Mouse (Mus musculus): Measurements from ENCODE around the gene Mylk.
"Not testable (repeated sequence)": the region's sequence is repeated elsewhere in the genome, so short reads cannot be mapped to it uniquely, and the experiment has no call there.

Gene Mylk

DNA sequence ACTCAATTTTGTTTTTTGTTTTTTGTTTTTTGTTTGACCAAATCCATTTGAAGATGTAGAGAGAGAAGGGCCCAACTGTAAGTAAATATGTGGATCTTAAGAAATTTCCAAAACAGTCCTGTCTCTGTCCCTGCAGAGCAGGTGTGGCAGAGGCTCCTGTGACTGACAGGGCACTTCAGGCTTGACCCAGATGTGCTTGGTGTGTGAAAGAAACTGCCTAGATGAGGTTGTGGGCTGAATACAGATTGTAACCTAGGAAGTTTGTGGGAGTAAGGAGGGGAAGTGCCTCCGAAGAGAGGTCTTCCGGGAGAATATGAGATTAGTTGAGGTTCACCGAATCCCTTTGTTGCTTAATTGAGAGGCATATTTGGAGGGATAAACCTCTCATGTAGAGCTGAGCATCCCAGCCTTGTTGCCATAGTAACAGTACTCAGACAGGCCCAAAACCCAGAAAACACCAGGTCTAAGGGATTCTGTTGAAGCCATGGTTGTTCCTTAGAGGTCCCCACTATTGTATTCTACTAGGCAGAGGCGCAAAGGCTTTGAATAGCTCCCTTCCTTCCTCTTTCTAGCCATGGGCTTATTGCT is 27.5 kb downstream of the Mylk start:
- DNase-seq: no peak

DNA sequence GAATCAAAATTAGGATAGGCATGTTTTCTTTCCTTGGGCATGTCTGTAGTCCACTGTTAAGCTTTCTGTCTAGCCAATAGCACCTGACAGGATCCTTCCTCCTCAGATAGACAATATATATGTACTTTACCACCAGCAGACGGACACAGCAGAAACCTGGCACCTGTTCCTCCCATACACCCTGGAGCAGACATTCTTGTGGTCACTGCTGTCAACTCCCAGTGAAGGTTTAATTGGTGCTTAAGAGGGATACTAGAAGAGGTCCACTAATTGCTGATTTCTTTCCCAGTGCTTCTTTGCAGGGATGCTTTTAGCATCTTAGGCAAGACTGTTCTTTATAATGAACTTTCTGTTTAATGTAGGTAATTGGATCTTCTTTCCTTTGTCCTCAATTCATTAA is 37.4 kb downstream of the Mylk start:
- no peak for DNase-seq

GRCm38 (mm10) chr16:34783536-34783935 is 38.5 kb downstream of the Mylk start:
- DNase-seq: no peak

DNA sequence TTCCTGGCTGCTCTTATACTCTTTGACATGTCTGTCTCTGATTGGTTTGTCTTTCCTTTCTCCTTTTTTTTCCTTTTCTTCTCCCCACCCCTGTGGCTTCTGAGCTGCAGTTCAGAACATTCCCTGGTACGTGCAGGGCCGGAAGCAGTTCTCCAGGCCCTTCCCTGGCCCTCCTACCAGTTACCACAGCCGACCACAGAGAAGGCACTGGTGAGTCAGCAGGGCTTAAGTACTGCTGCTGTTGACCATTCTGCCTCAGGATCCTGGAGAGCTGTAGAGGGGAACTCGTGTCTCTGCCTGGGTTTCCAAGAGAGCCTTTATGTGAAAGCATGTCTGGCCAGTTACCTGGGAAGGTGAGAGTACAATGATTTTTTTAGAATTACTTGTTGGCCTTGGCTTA is 39.7 kb downstream of the Mylk start:
- no peak for DNase-seq

DNA sequence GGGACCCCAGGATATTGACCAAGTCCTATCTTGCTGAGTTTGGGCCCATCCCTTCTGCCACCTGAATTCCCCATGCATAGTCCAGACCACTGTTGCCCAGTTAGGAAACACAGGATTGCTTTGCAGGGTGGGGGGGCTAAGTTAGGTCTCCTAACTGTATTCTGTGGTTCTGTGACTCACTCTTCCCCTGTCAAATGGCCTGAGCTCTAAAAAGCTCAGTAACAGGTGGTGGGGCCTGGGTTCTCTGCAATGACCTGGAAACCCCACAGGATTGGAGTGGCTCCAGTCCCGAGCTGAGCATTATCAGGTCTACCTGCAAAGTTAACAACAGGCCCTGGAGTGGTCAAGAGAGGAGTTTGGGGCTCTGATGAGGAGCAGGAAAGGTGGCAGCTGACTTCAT is 47.5 kb downstream of the Mylk start:
- DNase-seq: no peak

- DNase-seq: no peak
Observed at GRCm38 (mm10) chr16:34793000-34793399, 48.0 kb downstream of the Mylk start.

GRCm38 (mm10) chr16:34801222-34801621 is 56.2 kb downstream of the Mylk start:
- no peak for DNase-seq

- no peak for DNase-seq
Observed at GRCm38 (mm10) chr16:34804286-34805010, 59.4 kb downstream of the Mylk start.

DNA sequence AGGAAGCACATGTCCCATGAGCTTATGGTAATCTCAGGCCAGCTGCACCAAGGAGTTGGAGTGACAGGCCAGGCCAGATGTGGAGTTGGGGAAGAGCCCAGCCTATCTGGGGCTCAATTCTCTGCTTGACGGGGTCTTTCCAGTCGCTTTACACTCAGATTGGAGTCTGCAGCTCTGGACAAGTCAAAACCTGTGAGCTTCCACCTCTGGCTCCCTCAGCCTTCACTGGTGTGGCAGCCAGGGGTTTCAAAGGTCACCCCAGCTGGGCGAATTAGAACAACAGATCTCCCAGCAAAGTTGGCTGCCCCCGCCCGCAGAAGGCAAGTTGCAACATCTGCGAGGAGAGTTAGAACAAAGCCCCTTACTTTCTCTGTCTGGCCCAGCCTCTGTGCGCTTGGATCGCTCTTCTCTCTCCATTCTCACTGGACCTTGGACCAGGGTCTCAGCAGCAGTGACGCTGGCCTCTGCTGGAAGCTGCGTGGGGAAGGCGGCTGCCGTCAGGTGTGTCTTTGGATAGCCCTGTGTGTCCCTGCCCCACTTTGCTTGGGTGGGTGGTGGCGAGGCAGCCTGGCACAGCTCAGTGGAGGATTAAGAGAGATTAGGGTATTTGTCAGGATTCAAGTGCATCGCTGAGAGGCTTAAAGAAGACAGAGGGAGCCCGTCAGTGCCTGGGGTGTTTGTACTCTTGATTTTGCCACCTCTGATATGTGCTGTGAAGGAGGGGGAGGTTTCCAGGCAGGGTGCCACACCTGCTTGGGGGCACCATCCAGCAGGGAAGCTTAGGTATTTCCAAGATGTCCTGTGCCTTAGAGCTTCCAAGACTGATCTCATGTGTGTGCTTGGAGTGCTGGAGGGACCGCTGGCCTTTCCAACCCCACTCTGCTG is 62.1 kb downstream of the Mylk start:
- DNase-seq: no peak

DNA sequence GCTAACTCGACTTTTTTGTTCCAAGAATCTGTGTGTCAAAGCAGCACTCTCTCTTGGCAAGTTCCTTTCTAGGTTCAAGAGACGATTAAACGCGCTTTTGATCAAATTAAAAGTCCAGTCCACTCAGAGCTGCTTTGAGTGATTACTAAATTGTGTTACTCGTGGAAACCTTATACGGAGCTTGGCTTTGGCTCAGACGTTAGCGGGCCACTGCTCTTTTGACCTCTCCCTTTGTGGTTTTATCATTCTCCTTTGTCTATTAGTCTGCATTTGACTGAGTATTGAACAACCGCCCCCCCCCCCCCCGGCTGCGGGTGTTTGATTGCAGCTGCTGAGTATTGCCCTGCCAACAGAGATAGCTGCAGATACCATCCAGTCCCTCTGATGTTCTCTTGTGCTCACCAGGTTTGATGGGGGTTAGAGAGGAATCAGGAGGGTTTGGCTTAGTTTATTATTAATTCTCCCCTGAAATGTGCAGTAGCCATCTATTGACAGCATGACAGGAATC is 62.8 kb downstream of the Mylk start:
- no peak for DNase-seq

- no peak for DNase-seq
Observed at GRCm38 (mm10) chr16:34812165-34812564, 67.2 kb downstream of the Mylk start.

DNA sequence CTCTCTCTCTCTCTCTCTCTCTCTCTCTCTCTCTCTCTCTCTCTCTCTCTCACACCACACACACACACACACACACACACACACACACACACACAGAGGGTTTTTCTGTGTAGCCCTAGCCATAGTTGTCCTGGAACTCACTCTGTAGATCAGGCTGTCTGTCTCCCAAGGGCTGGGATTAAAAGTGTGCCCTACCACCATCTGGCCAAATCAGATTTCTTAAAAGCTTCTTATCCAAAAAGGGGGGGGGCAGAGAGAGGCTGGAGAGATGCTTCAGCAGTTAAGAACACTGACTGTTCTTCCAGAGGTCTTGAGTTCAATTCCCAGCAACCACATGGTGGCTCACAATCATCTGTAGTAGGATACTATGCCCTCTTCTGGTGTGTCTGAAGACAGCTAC is 68.2 kb downstream of the Mylk start:
- DNase-seq: not testable (repeated sequence)

DNA sequence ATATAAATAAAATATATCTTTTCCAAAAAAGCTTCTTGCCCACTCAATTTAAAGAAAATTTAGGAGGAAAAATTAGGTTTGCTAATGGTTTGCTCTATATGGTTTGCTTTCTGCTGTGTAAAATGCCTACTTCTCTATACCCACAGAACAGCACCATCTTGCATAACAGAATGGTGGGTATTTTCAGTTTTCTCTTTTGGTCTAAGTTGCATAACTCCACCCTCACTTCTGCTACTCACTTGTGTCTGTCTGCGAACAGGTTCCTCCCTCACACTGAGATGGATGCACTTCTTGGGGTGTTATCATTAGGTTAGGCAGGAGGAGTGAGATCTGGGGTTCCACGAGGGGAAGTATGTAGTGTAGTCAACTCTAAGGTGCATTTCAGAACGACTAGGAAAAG is 68.6 kb downstream of the Mylk start:
- DNase-seq: no peak

DNA sequence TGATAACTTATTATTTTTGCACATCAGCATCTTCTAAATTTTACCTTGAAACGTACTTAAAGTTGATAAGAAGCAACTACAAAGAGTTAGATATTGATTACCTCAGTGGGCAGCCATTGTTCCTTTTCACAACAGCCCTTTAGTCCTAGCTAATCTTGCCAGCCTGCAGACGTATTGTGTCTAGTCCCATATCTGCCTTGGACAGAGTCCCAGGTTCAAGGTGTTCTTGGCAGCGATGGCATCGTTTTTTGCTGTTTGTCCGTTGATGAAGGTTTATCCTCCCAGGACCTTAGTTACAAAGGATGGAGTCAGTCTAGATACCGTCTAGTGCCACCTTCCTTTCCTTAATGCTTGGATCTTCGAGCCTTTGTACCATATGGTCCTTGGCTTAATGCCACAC is 69.6 kb downstream of the Mylk start:
- no peak for DNase-seq

- DNase-seq: no peak
Observed at GRCm38 (mm10) chr16:34816548-34816947, 71.5 kb downstream of the Mylk start.

- DNase-seq: no peak
Observed at GRCm38 (mm10) chr16:34825111-34825744, 80.2 kb downstream of the Mylk start.

DNA sequence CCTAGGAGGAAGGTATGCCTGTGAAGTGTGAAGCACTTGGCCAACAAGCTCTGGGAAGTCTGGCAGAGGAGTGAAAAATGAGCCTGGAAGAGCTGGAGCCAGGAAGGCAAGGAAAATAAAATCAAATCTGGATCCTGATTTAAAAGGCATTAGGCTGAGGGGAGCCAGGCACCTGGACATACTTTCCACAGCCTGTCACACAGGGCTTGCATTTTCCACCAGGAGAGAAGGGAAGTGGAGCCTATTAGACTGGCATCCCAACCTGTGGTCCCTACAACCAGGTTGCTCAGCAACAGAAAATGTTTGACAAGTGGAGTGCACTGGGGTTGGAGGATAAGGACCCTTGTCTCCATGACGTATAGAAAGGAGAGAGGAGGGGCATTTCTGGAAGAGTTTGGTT is 89.5 kb downstream of the Mylk start:
- no peak for DNase-seq

GRCm38 (mm10) chr16:34839004-34839703 is 94.1 kb downstream of the Mylk start:
- no peak for DNase-seq

DNA sequence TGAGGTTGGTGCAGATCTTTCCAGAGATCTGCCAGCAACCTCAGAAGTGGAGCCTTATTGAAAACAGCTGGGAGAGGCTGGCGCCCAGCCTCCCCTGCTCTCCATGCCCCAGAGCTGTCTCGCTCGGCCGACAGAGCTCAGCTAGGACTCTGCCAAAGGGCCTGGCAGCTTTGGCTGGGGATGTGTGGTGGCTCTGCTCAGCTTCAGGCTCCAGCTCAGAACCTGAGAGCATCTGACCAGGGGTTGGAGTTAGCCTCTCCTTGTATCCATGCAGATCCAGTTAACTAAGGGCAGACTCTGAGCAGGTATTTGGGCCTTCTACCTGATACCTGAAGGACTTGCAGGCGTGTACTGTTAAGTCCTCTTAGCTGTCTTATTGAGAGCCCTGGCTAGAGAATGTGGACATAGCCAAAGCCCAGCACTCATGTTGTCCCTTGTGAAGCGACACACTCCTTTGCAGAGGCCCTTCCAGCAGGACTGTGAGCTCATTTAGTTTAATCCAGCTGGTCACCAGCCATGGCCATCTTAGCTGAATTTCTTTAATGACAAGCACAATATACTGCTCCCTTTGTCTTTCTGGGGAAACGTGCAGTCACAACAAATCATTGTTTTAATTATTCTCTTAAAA is 94.8 kb downstream of the Mylk start:
- DNase-seq: no peak

- no peak for DNase-seq
Observed at GRCm38 (mm10) chr16:34844783-34845182, 99.8 kb downstream of the Mylk start.

DNA sequence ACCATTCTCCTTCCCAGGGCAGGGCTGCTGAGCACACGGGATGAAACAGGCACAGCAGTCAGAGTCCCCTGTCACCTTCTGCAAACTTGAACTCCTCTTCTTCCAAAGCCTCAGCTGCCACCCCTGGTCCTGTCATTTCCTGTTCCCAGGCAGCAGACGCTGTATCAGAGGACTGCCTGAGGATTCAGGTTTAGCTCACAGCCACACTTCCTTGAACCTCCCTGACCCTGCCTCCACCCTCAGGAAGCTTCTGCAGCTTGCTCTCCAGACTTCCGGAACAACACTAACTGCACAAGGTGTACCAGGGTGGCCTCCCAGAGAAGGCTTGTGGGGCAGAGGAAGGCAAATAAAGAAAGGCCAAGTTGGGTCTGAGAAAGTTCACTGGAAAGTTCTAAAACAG is 102.6 kb downstream of the Mylk start:
- DNase-seq: no peak

GRCm38 (mm10) chr16:34854066-34854465 is 109.1 kb downstream of the Mylk start:
- DNase-seq: no peak

Data from thymus, adult 18-20 months (tissue).